Mouse (Mus musculus) left cerebral cortex, postnatal 14 days (tissue): ENCODE measurements around the gene Hist1h4a. TPM values are rescaled to one million over a fixed set of nuclear protein-coding genes. Genes with fewer than 3 reads are reported as not detected.

Experiments
- DNase-seq, 2 experiments: peaks; one replicate each; pipeline ENCODE4 v3.0.0; 2021 to 2022; ENCODE audit warnings: low spot score in 2 of 2, mixed read lengths in 1 of 2
- intact Hi-C: fragments of 180-260 bp; cut with DNase I; formaldehyde crosslinking; loops from one replicate; pipeline ENCODE4 v1.15.1; 2025
- total RNA-seq, 2 experiments: library from RNA; stranded (reverse); gene quantifications; 2 replicates each; pipeline ENCODE4 v1.2.3; 2021

Gene Hist1h4a
- total RNA-seq, 2 experiments from 2014 or later, result 68.8 to 69.0 TPM

DNA sequence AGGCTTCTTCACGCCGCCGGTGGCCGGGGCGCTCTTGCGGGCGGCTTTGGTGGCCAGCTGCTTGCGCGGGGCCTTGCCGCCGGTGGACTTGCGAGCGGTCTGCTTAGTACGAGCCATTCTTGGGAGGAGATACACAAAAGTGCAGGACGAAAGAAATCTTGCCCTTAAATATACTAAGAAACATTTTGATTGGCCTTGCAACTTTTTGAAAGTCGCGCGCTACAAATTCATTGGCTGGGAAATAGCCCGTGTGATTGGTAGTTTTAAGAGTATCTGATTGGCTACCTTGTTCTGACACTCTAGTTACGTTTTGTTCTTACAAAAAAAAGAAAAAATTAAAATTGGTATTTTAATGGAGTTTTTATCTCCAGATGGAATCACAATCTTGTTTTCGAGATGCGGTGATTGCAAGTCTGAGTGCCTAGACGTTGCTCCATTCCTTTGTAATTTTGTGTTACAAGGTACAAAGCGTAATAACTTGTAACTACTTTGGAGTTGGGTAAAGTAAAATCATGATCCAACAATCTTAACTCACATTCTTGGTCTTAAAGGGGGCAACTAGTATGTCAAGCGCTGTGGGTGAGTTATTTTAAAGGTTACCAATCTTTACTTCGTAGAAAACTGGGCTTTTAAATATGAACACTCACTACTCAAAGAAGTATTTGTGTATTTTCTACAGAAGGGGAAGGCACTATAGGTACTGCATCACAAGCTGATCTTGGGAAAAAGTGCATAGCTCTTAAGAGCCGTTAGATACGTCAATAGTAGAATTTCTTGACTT is 15.5 kb downstream of the Hist1h4a start, which contains the start of gene Hist1h3c:
TSS of gene Hist1h3c (minus strand) at position 222 of the 781 bp plus-strand sequence.
- intact Hi-C loops, result loop anchor here (10.0 kb wide), 2 partner anchors 321 to 1701 kb away; partner anchors contain the start of genes Abt1, Hist1h2ag, Hist1h2bj and Hist1h4i
- DNase-seq, result peak; percentile 92 to 93

DNA sequence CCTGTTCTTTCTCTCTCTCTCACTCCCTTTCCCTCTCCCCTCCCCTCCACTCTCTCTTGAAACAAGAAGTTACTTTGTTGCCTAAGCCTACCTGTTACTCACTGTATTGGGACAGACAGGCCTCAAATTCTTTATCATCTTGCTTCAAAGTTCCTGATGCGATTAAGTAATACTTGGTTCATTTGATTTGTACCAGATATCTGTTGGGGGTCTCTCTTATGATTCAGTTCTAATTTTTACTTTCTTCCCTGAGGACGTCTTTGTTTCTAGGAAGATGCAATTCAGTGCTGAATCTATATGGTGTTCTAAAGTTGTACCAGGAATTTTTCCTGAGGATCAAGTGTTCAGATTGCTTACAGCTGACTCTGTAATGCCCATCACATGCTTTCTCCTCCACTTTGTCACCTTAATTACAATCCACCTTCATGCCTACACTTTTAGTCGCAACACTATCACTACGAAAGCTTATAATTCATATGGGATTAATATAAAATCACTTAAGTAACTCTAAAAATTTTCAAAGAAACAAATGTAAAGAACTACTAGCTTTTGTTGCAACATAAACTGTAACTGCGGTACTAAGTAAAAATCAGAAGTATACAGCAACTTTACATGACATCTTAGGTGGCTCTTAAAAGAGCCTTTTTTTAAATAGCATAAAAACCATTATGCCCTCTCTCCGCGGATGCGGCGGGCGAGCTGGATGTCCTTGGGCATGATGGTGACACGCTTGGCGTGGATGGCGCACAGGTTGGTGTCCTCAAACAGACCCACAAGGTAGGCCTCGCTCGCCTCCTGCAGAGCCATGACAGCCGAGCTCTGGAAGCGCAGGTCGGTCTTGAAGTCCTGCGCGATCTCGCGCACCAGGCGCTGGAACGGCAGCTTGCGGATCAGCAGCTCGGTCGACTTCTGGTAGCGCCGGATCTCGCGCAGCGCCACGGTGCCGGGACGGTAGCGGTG is 16.3 kb downstream of the Hist1h4a start:
- intact Hi-C loops, result loop anchor here (10.0 kb wide), 2 partner anchors 320 to 1700 kb away; partner anchors contain the start of genes Abt1, Hist1h2ag, Hist1h2bj and Hist1h4i
- DNase-seq, result no peak

DNA sequence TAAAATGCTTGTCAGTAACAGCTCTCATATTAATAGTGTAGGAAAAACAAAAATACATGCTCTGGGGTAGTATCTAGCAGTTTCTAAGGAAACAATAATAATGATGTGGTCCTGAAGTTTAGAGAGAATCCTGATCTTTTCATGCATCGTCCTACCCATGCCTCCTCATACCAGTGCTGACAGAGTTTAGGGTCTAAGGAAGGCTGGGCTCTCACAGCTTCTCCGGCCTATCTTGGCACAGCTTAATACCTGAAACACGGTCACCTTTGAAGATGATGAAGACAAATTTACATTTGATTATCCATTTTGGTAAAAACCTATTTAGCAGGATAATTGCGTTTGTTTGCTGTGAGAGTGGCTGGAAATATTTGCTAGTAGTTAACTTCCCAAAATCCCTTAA is 17.1 kb downstream of the Hist1h4a start:
- intact Hi-C loops, result loop anchor here (10.0 kb wide), 2 partner anchors 319 to 1699 kb away; partner anchors contain the start of genes Abt1, Hist1h2ag, Hist1h2bj and Hist1h4i
- no peak for DNase-seq

DNA sequence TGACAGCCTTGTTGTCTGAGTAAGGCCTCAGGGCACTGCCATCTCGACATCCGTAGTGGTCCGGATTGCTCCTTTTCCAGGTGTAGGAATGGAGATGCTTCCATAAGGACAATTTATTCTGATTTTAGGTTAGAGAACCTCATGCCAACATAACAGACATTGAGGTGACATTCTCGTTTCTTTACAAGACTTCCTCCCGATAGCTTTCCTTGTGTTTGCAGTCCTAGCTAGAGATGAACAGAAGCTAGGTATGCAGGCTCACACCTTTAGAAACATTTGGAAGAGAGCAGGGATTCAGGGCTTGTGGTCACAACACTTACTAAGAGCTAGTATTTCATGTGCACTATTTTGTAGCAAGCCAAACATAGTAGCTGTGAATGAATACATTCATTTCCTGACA is 17.8 kb downstream of the Hist1h4a start:
- intact Hi-C loops, result loop anchor here (10.0 kb wide), 2 partner anchors 318 to 1698 kb away; partner anchors contain the start of genes Abt1, Hist1h2ag, Hist1h2bj and Hist1h4i
- no peak for DNase-seq

DNA sequence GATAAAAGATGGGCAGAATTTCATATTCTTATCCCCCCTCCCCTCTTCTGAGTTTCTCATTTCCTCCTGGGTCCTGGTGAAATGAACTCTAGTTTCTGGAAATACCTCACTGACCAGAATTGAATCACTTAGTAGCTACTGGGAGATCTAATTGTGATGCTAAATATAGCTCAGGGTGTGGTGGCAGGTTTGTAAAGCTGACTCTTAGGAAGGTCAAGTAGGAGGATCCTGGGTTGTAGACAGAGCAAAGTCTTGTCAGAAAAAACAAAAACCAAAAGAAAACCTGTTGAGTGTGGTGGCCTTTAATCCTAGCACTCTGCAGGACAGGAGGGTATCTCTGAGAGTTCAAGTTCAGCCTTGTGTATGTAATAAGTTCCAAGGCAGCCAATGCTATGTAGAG is 19.0 kb downstream of the Hist1h4a start:
- no peak for DNase-seq
- intact Hi-C loops, result loop anchor here (10.0 kb wide), 2 partner anchors 317 to 1697 kb away; partner anchors contain the start of genes Abt1, Hist1h2ag, Hist1h2bj and Hist1h4i

DNA sequence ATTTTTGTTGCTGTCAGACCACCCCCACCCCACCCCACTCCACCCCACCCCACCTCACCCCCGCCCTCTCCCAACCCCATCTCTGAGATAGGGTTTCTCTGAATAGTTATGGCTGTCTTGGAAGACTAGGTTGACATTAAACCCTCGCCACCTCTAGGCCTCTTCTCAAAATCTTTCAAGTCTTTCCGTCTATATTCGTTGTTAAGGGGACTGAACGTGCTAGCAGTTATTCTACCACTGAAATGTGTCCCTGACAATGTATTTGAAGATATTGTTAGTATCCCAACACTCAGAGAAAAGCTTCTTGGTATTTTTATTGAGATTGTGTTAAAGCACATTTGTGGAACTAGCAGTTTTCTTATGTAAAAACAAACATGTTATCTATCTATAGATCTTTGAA is 20.1 kb downstream of the Hist1h4a start:
- DNase-seq, result no peak
- intact Hi-C loops, result loop anchor here (10.0 kb wide), 2 partner anchors 316 to 1696 kb away; partner anchors contain the start of genes Abt1, Hist1h2ag, Hist1h2bj and Hist1h4i

DNA sequence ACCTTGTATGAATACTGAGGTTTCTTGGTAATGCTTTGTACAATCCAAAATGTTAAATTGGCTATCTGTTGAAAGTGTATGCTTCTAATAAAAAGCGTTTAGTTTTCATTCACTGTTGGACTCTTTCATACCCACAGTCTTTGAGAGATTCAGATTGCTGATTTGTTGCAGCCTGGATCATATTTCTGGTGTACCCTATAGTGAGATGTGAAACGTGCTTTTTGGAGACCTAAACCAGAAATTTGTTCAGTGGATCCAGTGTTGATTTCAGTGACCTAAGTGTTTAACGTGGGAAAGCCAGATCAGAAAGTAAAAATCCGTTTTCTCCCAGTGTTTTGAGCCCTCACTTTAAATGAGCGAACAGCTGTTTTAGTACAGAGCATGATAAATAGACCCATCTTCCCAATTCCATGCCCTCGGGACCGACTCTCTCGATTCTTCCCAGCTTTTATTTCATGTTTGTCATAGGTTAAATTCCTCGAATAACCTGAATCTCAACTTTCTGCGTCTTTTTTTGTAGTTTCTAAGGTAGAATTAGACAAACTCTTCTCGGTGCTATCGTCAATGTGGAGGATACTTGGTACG is 20.7 kb downstream of the Hist1h4a start:
- intact Hi-C loops, result loop anchor here (10.0 kb wide), 2 partner anchors 316 to 1696 kb away; partner anchors contain the start of genes Abt1, Hist1h2ag, Hist1h2bj and Hist1h4i
- DNase-seq, result no peak

DNA sequence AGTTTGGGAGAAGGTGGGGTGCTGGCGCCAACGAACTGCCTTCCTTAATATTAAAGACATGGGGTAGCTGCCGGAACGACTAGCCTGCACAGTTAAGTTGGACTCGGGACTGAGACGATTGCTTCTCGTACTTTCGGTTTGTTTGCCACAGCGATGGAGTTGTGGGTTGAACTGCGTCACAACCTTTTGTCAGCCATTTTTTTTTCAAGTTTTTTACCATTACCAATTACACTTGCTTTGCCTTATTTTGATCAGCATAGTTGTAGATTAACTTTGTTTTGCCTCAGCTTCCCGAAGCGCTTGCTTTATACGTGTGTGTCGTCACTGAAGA is 21.1 kb downstream of the Hist1h4a start:
- DNase-seq, result no peak
- intact Hi-C loops, result loop anchor here (5.0 to 10.0 kb wide), 4 partner anchors 118 to 1695 kb away; partner anchors contain the start of genes Abt1, Hist1h1e, Hist1h2ag and Hist1h2be

DNA sequence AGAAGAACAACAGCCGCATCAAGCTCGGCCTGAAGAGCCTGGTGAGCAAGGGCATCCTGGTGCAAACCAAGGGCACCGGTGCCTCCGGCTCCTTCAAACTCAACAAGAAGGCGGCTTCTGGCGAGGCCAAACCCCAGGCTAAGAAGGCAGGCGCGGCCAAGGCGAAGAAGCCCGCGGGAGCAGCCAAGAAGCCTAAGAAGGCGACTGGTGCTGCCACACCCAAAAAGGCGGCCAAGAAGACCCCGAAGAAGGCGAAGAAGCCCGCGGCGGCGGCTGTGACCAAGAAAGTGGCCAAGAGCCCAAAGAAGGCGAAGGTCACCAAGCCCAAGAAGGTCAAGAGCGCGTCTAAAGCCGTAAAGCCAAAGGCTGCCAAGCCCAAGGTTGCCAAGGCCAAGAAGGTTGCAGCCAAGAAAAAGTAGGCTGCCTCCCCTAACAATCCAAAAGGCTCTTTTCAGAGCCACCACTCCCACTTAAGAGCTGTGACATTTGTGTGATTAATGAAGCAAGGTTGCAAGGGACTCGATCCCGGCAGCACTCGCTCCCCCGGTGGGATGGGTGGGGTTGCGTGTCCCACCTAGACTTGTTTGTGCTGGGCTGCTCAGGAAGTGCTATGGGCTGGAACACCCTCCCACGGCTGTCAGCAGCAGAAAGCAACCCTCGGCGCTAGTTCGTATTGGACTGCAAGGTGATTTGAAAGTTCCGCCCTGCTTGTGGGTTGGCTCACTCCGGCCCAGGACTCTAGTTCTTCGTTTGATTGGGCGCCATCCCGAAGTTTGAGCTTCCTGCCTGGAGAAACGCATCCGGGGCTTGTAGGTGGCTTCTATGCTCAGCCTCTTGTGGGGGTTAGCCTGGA is 21.7 kb downstream of the Hist1h4a start:
- intact Hi-C loops, result loop anchor here (5.0 kb wide), 2 partner anchors 117 to 157 kb away; partner anchors contain the start of genes Hist1h1e, Hist1h2be and Hist1h4d
- peak; percentile 93 to 96 for DNase-seq

DNA sequence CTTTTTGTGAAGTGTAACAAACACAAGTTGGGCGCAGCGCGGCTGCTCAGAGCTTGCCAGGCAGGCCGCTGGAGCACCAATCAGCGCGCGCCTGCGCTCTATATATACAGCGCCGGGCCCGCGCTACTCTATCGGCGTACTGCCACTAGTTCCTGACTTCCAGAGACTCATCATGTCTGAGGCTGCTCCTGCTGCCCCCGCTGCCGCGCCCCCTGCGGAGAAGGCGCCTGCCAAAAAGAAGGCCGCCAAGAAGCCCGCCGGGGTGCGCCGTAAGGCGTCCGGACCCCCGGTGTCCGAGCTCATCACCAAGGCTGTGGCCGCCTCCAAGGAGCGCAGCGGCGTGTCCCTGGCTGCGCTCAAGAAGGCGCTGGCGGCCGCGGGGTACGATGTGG is 22.4 kb downstream of the Hist1h4a start, which contains the start of gene Hist1h1c:
TSS of gene Hist1h1c (plus strand) at position 132 of the 392 bp plus-strand sequence.
- intact Hi-C loops, result loop anchor here (5.0 kb wide), 2 partner anchors 116 to 156 kb away; partner anchors contain the start of genes Hist1h1e, Hist1h2be and Hist1h4d

DNA sequence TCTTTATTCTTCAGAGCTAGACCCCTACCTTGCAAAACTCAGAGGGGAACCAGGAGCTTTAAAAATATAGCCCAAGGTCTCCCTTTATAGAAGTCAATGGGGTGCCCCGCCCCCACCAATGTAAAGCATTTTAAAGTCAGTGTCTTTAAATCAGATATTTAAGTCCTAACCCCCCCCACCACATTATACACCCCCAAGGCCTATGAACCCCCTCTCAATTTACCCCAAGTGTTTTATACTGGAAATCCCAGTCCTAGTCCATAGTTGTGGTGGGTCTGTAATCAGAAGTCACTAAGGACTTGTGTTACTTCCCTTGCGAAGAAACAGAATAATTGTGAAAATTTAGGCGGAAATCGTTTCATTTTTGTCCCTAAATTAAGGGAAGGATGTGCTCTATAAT is 23.0 kb downstream of the Hist1h4a start:
- intact Hi-C loops, result loop anchor here (5.0 kb wide), 2 partner anchors 116 to 156 kb away; partner anchors contain the start of genes Hist1h1e, Hist1h2be and Hist1h4d
- DNase-seq, result no peak

More for the DNA sequence above, 22.4 kb downstream of the Hist1h4a start, which contains the start of gene Hist1h1c:
- DNase-seq, result peak; percentile 91 to 95

DNA sequence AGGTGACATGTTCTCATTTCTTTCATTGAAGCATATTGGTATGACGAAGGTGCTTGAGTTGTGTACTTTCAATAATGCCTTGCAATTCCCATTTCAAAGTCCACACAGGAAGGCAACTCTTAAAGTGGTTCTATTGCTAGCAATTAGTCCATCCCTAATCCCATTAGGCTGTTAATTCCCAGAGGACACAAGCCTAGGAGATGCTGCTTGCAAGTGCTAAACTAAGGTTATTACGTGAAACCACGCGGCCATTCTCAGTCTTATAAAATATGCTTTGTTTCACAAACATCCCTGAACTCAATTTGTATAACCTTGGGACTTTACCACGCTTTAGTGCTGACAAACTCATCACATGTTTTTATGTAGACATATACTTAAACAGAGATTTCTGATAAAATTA is 23.9 kb downstream of the Hist1h4a start:
- intact Hi-C loops, result loop anchor here (5.0 kb wide), 2 partner anchors 115 to 155 kb away; partner anchors contain the start of genes Hist1h1e, Hist1h2be and Hist1h4d
- DNase-seq, result no peak

DNA sequence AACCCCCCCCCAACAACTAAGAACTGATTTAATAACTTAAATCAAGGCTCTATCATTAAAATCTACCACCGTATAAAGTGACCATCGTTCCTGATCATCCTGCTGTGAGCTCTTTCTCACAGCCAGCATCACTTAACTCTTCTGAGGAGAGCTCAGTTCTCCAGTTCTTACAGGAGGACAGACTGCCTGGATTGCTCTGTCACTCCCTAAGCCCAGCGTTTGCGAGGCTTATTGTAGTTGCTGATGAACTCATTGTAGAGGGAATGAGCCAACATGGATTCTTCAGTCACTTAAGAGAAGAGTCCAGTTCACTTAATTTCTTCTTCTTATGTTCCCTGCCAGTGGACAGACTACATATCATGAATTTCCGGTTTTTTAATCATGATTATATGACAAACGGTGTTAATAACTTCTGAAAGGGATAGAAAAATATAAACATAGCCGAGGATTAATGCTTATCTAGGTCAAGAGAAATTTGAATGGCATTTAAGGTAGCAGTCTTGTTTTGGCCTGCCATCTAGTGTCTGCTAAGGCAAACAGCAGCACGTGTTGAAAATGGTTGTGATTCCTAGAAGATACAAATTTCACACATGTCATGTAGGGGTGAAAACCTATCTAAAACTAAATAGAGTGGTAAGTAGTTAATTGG is 28.8 kb downstream of the Hist1h4a start:
- DNase-seq, result peak; percentile 47 to 49
- intact Hi-C loops, result loop anchor here (1.0 kb wide), 1 partner anchor 31 kb away; no protein-coding TSS in a partner anchor

DNA sequence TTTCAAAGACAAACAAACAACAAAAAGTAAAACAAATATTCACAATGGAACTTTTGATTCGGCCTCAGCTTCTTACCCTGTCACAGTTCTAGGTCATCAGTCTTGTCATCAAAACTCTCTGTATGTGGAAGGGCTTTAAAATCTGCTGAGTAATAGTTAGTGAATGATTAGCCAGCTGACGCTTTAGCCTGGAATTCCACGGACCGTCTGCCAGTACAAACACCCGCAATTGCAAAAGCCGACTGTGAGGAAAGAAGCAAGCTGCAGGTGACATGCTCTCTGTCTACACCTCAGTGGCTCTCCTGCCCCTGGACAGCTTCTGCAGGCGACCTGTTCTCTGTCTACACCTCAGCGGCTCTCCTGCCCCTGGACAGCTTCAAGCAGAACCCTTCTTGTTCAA is 30.6 kb downstream of the Hist1h4a start:
- DNase-seq, result no peak
- intact Hi-C loops, result no loop called here

DNA sequence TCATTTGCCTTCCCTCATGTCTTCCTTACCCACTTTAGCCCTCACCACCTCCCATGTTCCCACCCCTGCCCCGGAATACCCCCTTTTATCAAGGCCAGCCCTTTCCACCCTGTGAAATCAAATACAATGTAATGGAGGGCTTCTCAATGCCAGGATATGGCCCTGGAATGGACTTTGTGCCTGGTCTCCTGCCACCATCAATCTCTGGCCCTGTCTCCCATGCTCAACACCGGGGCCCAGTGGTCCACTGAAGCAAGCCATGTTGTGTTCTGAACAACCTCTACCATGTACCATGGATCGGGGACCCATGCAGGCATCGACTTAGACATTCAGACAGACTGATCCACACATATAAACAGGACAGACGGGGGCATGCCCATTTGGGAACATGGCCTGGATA is 31.3 kb downstream of the Hist1h4a start:
- intact Hi-C loops, result no loop called here

DNA sequence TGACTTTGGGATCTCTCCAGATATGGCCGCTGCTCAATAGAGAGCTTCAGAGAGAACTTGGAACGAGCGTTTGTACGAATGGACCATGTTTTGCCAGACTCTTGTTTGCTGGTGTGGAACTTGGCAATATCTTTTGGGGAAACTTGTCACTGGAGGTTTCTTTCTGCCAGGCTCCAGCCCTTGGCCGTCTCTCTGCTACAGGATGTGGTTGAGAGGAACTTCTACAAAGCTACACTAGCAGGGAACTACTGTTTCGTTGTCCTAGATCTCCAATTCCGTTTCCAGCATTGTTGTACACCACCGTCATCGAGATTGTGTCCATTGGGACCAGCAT is 31.9 kb downstream of the Hist1h4a start:
- no peak for DNase-seq
- intact Hi-C loops, result no loop called here

More for the DNA sequence above, 31.3 kb downstream of the Hist1h4a start:
- DNase-seq, result no peak
